Mouse (Mus musculus): ENCODE data around the gene Tfpi. TPM values are rescaled to one million over a fixed set of nuclear protein-coding genes. Genes with fewer than 3 reads are reported as not detected.

The Tfpi gene
- polyA plus RNA-seq, 1 experiment from 2014 or later: 35.7 TPM

- Histone ChIP-seq H3K36me3 (ENCODE audit: insufficient read depth, low read length) (no peaks in the 10 kb centered on the region), H3K9ac (replicated peaks; ENCODE audit: low read depth) (no peak overlapping the region), H3K4me3 (ENCODE audit: low read depth, low read length) (no peak overlapping the region), H3K4me2 (replicated peaks; ENCODE audit: low read depth, low read length) (no peak overlapping the region), H3K9me3 (ENCODE audit: low read length) (no peaks in the 10 kb centered on the region), H3K27me3 (replicated peaks; ENCODE audit: insufficient read depth, low read length) (no peaks in the 10 kb centered on the region), H3K4me1 (ENCODE audit: insufficient read depth, low read depth, low read length) (no peaks in the 10 kb centered on the region), H3K27ac (ENCODE audit: low read length) (no peak overlapping the region)
- WGBS: 63% methylated on average over 3 of the region's 3 CpGs
- ATAC-seq: no peak
- TF ChIP-seq CTCF (IDR thresholded peaks at IDR 0.05) (no peak), EP300 (IDR thresholded peaks at IDR 0.05) (no peak)
- no peak for DNase-seq (ENCODE audit: low spot score)
Measured at GRCm38 (mm10) chr2:84498921-84499320, 22.3 kb upstream of the Tfpi start.

- DNase-seq (ENCODE audit: low spot score) (no peak), ATAC-seq (no peak)
- 83% methylated on average over 3 of the region's 3 CpGs for WGBS
- Histone ChIP-seq H3K4me3 (ENCODE audit: low read depth, low read length) (no peak overlapping the region), H3K27ac (ENCODE audit: low read length) (no peak overlapping the region), H3K4me2 (replicated peaks; ENCODE audit: low read depth, low read length) (no peak overlapping the region), H3K36me3 (ENCODE audit: insufficient read depth, low read length) (no peaks in the 10 kb centered on the region), H3K9me3 (ENCODE audit: low read length) (no peaks in the 10 kb centered on the region), H3K9ac (replicated peaks; ENCODE audit: low read depth) (no peak overlapping the region), H3K27me3 (replicated peaks; ENCODE audit: insufficient read depth, low read length) (no peaks in the 10 kb centered on the region), H3K4me1 (ENCODE audit: insufficient read depth, low read depth, low read length) (no peaks in the 10 kb centered on the region)
- TF ChIP-seq EP300 (IDR thresholded peaks at IDR 0.05): no peak
- TF ChIP-seq CTCF (IDR thresholded peaks at IDR 0.05): no peak
Measured at GRCm38 (mm10) chr2:84495108-84495507, 18.5 kb upstream of the Tfpi start.

GRCm38 (mm10) chr2:84493626-84494025 lies 17.1 kb upstream of the Tfpi start:
- no peaks in the 10 kb centered on the region for H3K36me3 ChIP-seq (ENCODE audit: insufficient read depth, low read length)
- TF ChIP-seq CTCF (IDR thresholded peaks at IDR 0.05) (no peak), EP300 (IDR thresholded peaks at IDR 0.05) (no peak)
- no peak overlapping the region for H3K27ac ChIP-seq (ENCODE audit: low read length)
- H3K4me1 ChIP-seq (ENCODE audit: insufficient read depth, low read depth, low read length): no peaks in the 10 kb centered on the region
- no peak for DNase-seq (ENCODE audit: low spot score)
- no peak overlapping the region for H3K4me3 ChIP-seq (ENCODE audit: low read depth, low read length)
- no peak overlapping the region for H3K4me2 ChIP-seq (replicated peaks; ENCODE audit: low read depth, low read length)
- H3K27me3 ChIP-seq (replicated peaks; ENCODE audit: insufficient read depth, low read length): no peaks in the 10 kb centered on the region
- H3K9me3 ChIP-seq (ENCODE audit: low read length): no peaks in the 10 kb centered on the region
- no peak for ATAC-seq
- WGBS: 94% methylated on average over 2 of the region's 2 CpGs
- no peak overlapping the region for H3K9ac ChIP-seq (replicated peaks; ENCODE audit: low read depth)

GRCm38 (mm10) chr2:84491715-84492114 lies 15.1 kb upstream of the Tfpi start:
- 70% methylated on average over 1 of the region's 1 CpGs for WGBS
- Histone ChIP-seq H3K36me3 (ENCODE audit: insufficient read depth, low read length) (no peaks in the 10 kb centered on the region), H3K9me3 (ENCODE audit: low read length) (no peaks in the 10 kb centered on the region), H3K4me3 (ENCODE audit: low read depth, low read length) (no peak overlapping the region), H3K4me2 (replicated peaks; ENCODE audit: low read depth, low read length) (no peak overlapping the region), H3K27me3 (replicated peaks; ENCODE audit: insufficient read depth, low read length) (no peaks in the 10 kb centered on the region), H3K9ac (replicated peaks; ENCODE audit: low read depth) (no peak overlapping the region), H3K27ac (ENCODE audit: low read length) (no peak overlapping the region), H3K4me1 (ENCODE audit: insufficient read depth, low read depth, low read length) (no peaks in the 10 kb centered on the region)
- TF ChIP-seq EP300 (IDR thresholded peaks at IDR 0.05) (no peak), CTCF (IDR thresholded peaks at IDR 0.05) (no peak)
- ATAC-seq: no peak
- DNase-seq (ENCODE audit: low spot score): no peak

- no peak overlapping the region for H3K27ac ChIP-seq (ENCODE audit: low read length)
- ATAC-seq (no peak), DNase-seq (ENCODE audit: low spot score) (no peak)
- no peaks in the 10 kb centered on the region for H3K36me3 ChIP-seq (ENCODE audit: insufficient read depth, low read length)
- H3K27me3 ChIP-seq (replicated peaks; ENCODE audit: insufficient read depth, low read length): no peaks in the 10 kb centered on the region
- H3K4me1 ChIP-seq (ENCODE audit: insufficient read depth, low read depth, low read length): no peaks in the 10 kb centered on the region
- H3K4me3 ChIP-seq (ENCODE audit: low read depth, low read length): no peak overlapping the region
- H3K9me3 ChIP-seq (ENCODE audit: low read length): no peaks in the 10 kb centered on the region
- H3K4me2 ChIP-seq (replicated peaks; ENCODE audit: low read depth, low read length): no peak overlapping the region
- TF ChIP-seq CTCF (IDR thresholded peaks at IDR 0.05) (no peak), EP300 (IDR thresholded peaks at IDR 0.05) (no peak)
- WGBS: 49% methylated on average over 9 of the region's 9 CpGs
- H3K9ac ChIP-seq (replicated peaks; ENCODE audit: low read depth): no peak overlapping the region
Measured at GRCm38 (mm10) chr2:84487705-84488291, 11.2 kb upstream of the Tfpi start.

GRCm38 (mm10) chr2:84481863-84482262 lies 5.3 kb upstream of the Tfpi start:
- ATAC-seq (peak; percentile 75), DNase-seq (ENCODE audit: low spot score) (peak; percentile 62)
- Histone ChIP-seq H3K27me3 (replicated peaks; ENCODE audit: insufficient read depth, low read length) (no peaks in the 10 kb centered on the region), H3K9ac (replicated peaks; ENCODE audit: low read depth) (no peak overlapping the region), H3K27ac (ENCODE audit: low read length) (no peak overlapping the region), H3K4me3 (ENCODE audit: low read depth, low read length) (no peak overlapping the region), H3K4me1 (ENCODE audit: insufficient read depth, low read depth, low read length) (no peaks in the 10 kb centered on the region), H3K36me3 (ENCODE audit: insufficient read depth, low read length) (no peaks in the 10 kb centered on the region), H3K4me2 (replicated peaks; ENCODE audit: low read depth, low read length) (no peak overlapping the region; the same call in 1 of the 2 replicates), H3K9me3 (ENCODE audit: low read length) (no peaks in the 10 kb centered on the region)
- TF ChIP-seq CTCF (IDR thresholded peaks at IDR 0.05) (no peak), EP300 (IDR thresholded peaks at IDR 0.05) (no peak)
- 25% methylated on average over 7 of the region's 7 CpGs for WGBS

GRCm38 (mm10) chr2:84479036-84479435 lies 2.5 kb upstream of the Tfpi start:
- H3K4me2 ChIP-seq (replicated peaks; ENCODE audit: low read depth, low read length): peak overlapping the region; percentile 49
- H3K36me3 ChIP-seq (ENCODE audit: insufficient read depth, low read length): no peaks in the 10 kb centered on the region
- peak; percentile 87 for DNase-seq (ENCODE audit: low spot score)
- H3K9ac ChIP-seq (replicated peaks; ENCODE audit: low read depth): no peak overlapping the region
- no peaks in the 10 kb centered on the region for H3K27me3 ChIP-seq (replicated peaks; ENCODE audit: insufficient read depth, low read length)
- H3K4me1 ChIP-seq (ENCODE audit: insufficient read depth, low read depth, low read length): no peaks in the 10 kb centered on the region
- TF ChIP-seq EP300 (IDR thresholded peaks at IDR 0.05): no peak
- peak; percentile 75 for TF ChIP-seq CTCF (IDR thresholded peaks at IDR 0.05)
- no peak overlapping the region for H3K27ac ChIP-seq (ENCODE audit: low read length)
- H3K4me3 ChIP-seq (ENCODE audit: low read depth, low read length): 0 out of 2 replicates have a peak overlapping the region, but pooled peaks have one; percentile 19
- no peaks in the 10 kb centered on the region for H3K9me3 ChIP-seq (ENCODE audit: low read length)
- ATAC-seq: no peak
- WGBS: 12% methylated on average over 3 of the region's 3 CpGs

Measured in lung, postnatal 0 days (tissue).